Mouse (Mus musculus) kidney, adult 10 weeks (tissue): ENCODE measurements around the gene Vmn1r123. TPM values are rescaled to one million over a fixed set of nuclear protein-coding genes. Genes with fewer than 3 reads are reported as not detected.

Experiments
- polyA plus RNA-seq: library from polyadenylated mRNA; stranded (reverse); fragments of 350-450 nt; fragmentation: Illumina TruSeq; extraction: RNeasy Lipid Tissue Mini Kit (QIAGEN cat#74804); gene quantifications from one replicate; pipeline ENCODE4 v1.2.3, GENCODE M21; 2014; ENCODE audit warnings: low read depth, low replicate concordance

The Vmn1r123 gene
- not detected for polyA plus RNA-seq

DNA sequence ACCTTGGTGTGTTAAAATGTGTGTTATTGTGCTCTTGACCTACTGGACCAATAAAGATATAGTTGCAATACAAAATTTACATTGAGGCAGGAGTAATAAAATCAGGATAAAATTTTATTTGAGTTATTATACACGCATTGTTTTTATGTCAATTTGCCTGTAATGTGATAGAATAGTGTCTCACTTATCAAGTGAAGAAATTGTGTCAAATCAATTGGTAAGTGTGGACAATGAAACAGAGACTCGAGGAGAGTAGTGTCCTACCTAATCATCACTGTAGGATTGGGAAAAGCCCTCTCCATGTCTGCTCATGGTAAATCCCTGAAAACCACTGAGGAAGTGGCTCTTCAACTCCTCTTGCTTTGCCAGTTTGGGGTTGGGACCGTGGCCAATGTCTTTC lies at the start of gene Vmn1r123:
TSS of gene Vmn1r123 (plus strand) at position 301 of the 400 bp plus-strand sequence.

DNA sequence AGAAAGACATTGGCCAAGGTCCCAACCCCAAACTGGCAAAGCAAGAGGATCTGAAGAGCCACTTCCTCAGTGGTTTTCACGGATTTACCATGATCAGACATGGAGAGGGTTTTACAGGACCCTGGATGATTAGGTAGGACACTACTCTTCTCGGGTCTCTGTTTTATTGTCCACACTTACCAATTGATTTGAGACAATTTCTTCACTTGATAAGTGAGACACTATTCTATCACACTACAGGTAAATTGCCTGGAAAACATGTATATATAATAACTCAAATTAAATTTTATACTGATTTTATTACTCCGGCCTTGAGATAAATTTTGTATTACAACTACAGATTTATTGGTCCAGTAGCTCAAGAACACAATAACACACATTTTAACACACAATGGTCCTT lies 28.0 kb upstream of the Vmn1r123 start, which contains the start of gene Vmn1r122:
TSS of gene Vmn1r122 (minus strand) at position 101 of the 400 bp plus-strand sequence.

DNA sequence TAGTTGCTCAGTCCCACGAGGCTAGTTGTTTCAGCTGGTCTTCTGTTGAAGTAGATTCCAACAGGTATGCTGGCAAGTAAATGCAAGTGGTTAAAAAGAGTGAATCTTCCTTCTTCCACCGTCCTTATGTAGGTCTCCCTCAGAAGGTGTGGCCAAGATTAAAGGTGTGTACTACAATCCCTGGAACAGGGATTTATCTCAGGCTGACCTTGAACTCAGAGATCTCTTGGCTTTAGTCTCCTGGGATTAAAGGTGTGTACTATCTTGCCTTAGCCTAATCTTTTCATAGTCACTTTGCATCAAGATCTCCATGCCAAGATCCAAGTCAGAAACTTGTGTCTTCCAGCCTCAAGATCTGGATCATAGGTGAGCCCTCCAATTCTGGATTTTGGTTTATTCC lies 28.3 kb downstream of the Vmn1r123 start, which contains the start of gene Gm5157:
TSS of gene Gm5157 (minus strand) at position 101 of the 400 bp plus-strand sequence.

Other genes with a start within 250 kb of the Vmn1r123 start
- not detected for gene Vmn1r118, start 249.8 kb upstream of the Vmn1r123 start, polyA plus RNA-seq
- gene Vmn1r119, start 149.7 kb upstream of the Vmn1r123 start, polyA plus RNA-seq: not detected
- gene Vmn1r120, start 108.4 kb upstream of the Vmn1r123 start, polyA plus RNA-seq: not detected
- gene Vmn1r121, start 63.7 kb upstream of the Vmn1r123 start, polyA plus RNA-seq: not detected
- not detected for gene Vmn1r122, start 28.1 kb upstream of the Vmn1r123 start, polyA plus RNA-seq
- gene Gm5157, start 28.2 kb downstream of the Vmn1r123 start, polyA plus RNA-seq: not detected
- gene Vmn1r124, start 98.4 kb downstream of the Vmn1r123 start, polyA plus RNA-seq: not detected
- gene Vmn1r125, start 110.0 kb downstream of the Vmn1r123 start, polyA plus RNA-seq: not detected
- not detected for gene Vmn1r126, start 139.3 kb downstream of the Vmn1r123 start, polyA plus RNA-seq
- not detected for gene Vmn1r127, start 157.7 kb downstream of the Vmn1r123 start, polyA plus RNA-seq
- gene Vmn1r128, start 187.2 kb downstream of the Vmn1r123 start, polyA plus RNA-seq: not detected
- gene Vmn1r129, start 199.1 kb downstream of the Vmn1r123 start, polyA plus RNA-seq: not detected